Mouse (Mus musculus): ENCODE data around the gene Mapkap1. TPM values are rescaled to one million over a fixed set of nuclear protein-coding genes. Genes with fewer than 3 reads are reported as not detected.
"Not testable (repeated sequence)": the region's sequence is repeated elsewhere in the genome, so short reads cannot be mapped to it uniquely, and the experiment has no call there.

Mapkap1 gene
- total RNA-seq, 2 experiments from 2014 or later: 65.8 to 74.4 TPM

GRCm38 (mm10) chr2:34431701-34432372 is 25.3 kb downstream of the Mapkap1 start:
- DNase-seq (ENCODE audit: low spot score): no peak

- not testable (repeated sequence) for DNase-seq (ENCODE audit: low spot score)
Measured at GRCm38 (mm10) chr2:34432887-34433286, 26.3 kb downstream of the Mapkap1 start.

- no peak for DNase-seq (ENCODE audit: low spot score)
Measured at GRCm38 (mm10) chr2:34436321-34436720, 29.8 kb downstream of the Mapkap1 start.

GRCm38 (mm10) chr2:34448756-34449155 is 42.2 kb downstream of the Mapkap1 start:
- no peak for DNase-seq (ENCODE audit: low spot score)

- DNase-seq (ENCODE audit: low spot score): no peak
Measured at GRCm38 (mm10) chr2:34462490-34462889, 55.9 kb downstream of the Mapkap1 start.

GRCm38 (mm10) chr2:34468559-34469141 is 62.1 kb downstream of the Mapkap1 start:
- no peak for DNase-seq (ENCODE audit: low spot score)

- no peak for DNase-seq (ENCODE audit: low spot score)
Measured at GRCm38 (mm10) chr2:34469324-34469723, 62.8 kb downstream of the Mapkap1 start.

GRCm38 (mm10) chr2:34473775-34474174 is 67.2 kb downstream of the Mapkap1 start:
- DNase-seq (ENCODE audit: low spot score): no peak

- no peak for DNase-seq (ENCODE audit: low spot score)
Measured at GRCm38 (mm10) chr2:34481401-34481800, 74.8 kb downstream of the Mapkap1 start.

GRCm38 (mm10) chr2:34482102-34482501 is 75.5 kb downstream of the Mapkap1 start:
- DNase-seq (ENCODE audit: low spot score): no peak

GRCm38 (mm10) chr2:34482531-34482930 is 76.0 kb downstream of the Mapkap1 start:
- DNase-seq (ENCODE audit: low spot score): no peak

- DNase-seq (ENCODE audit: low spot score): peak; percentile 9
Measured at GRCm38 (mm10) chr2:34487281-34487680, 80.7 kb downstream of the Mapkap1 start.

- no peak for DNase-seq (ENCODE audit: low spot score)
Measured at GRCm38 (mm10) chr2:34503975-34504730, 97.6 kb downstream of the Mapkap1 start.

GRCm38 (mm10) chr2:34506162-34506561 is 99.6 kb downstream of the Mapkap1 start:
- DNase-seq (ENCODE audit: low spot score): not testable (repeated sequence)

- DNase-seq (ENCODE audit: low spot score): no peak
Measured at GRCm38 (mm10) chr2:34509856-34510255, 103.3 kb downstream of the Mapkap1 start.

- DNase-seq (ENCODE audit: low spot score): no peak
Measured at GRCm38 (mm10) chr2:34515263-34515662, 108.7 kb downstream of the Mapkap1 start.

GRCm38 (mm10) chr2:34518083-34518482 is 111.5 kb downstream of the Mapkap1 start:
- DNase-seq (ENCODE audit: low spot score): no peak

GRCm38 (mm10) chr2:34518526-34518925 is 112.0 kb downstream of the Mapkap1 start:
- no peak for DNase-seq (ENCODE audit: low spot score)

- peak; percentile 44 for DNase-seq (ENCODE audit: low spot score)
Measured at GRCm38 (mm10) chr2:34519525-34519924, 113.0 kb downstream of the Mapkap1 start.

GRCm38 (mm10) chr2:34521384-34521783 is 114.8 kb downstream of the Mapkap1 start:
- no peak for DNase-seq (ENCODE audit: low spot score)

GRCm38 (mm10) chr2:34526527-34527371 is 120.2 kb downstream of the Mapkap1 start:
- peak; percentile 64 for DNase-seq (ENCODE audit: low spot score)

- DNase-seq (ENCODE audit: low spot score): no peak
Measured at GRCm38 (mm10) chr2:34528491-34528890, 121.9 kb downstream of the Mapkap1 start.

All from gastrocnemius, adult 18-20 months (tissue).